Mouse (Mus musculus) retina, postnatal 1 day (tissue): ENCODE results near the gene Syap1.
"Not testable (repeated sequence)": the region's sequence is repeated elsewhere in the genome, so short reads cannot be mapped to it uniquely, and the experiment has no call there.

ENCODE experiments used
- DNase-seq: peaks from one replicate; pipeline ENCODE4 v3.0.0-alpha.2; 2012

The Syap1 gene

GRCm38 (mm10) chrX:162887931-162888511 lies at the start of gene Syap1:
Syap1 (minus strand) TSS chrX:162888447.
- peak; percentile 89 for DNase-seq

- no peak for DNase-seq
These were observed 43.2 kb upstream of the Syap1 start for GRCm38 (mm10) chrX:162931467-162931866.

GRCm38 (mm10) chrX:162921487-162922125 lies 33.4 kb upstream of the Syap1 start:
- DNase-seq: no peak

GRCm38 (mm10) chrX:162915697-162916096 lies 27.4 kb upstream of the Syap1 start:
- peak; percentile 62 for DNase-seq

GRCm38 (mm10) chrX:162913651-162914050 lies 25.4 kb upstream of the Syap1 start:
- no peak for DNase-seq

GRCm38 (mm10) chrX:162907554-162907953 lies 19.3 kb upstream of the Syap1 start:
- no peak for DNase-seq

- DNase-seq: peak; percentile 48
These were observed 13.9 kb upstream of the Syap1 start for GRCm38 (mm10) chrX:162902040-162902734.

- DNase-seq: peak; percentile 79
These were observed 13.3 kb upstream of the Syap1 start for GRCm38 (mm10) chrX:162901371-162902039.

- no peak for DNase-seq
These were observed 12.7 kb upstream of the Syap1 start, which contains the start of gene Ctps2 for GRCm38 (mm10) chrX:162900938-162901337. Ctps2 (plus strand) TSS chrX:162901238.

- DNase-seq: peak; percentile 51
These were observed 452 bp upstream of the Syap1 start for GRCm38 (mm10) chrX:162888575-162889223.

- no peak for DNase-seq
These were observed 10.0 kb downstream of the Syap1 start for GRCm38 (mm10) chrX:162878236-162878635.

- DNase-seq: no peak
These were observed 14.5 kb downstream of the Syap1 start for GRCm38 (mm10) chrX:162873761-162874160.

GRCm38 (mm10) chrX:162871734-162872517 lies 16.3 kb downstream of the Syap1 start:
- peak; percentile 30 for DNase-seq

GRCm38 (mm10) chrX:162868294-162868965 lies 19.8 kb downstream of the Syap1 start:
- DNase-seq: no peak

- no peak for DNase-seq
These were observed 39.6 kb downstream of the Syap1 start for GRCm38 (mm10) chrX:162848682-162849081.

GRCm38 (mm10) chrX:162845531-162845930 lies 42.7 kb downstream of the Syap1 start:
- no peak for DNase-seq

- DNase-seq: peak; percentile 1
These were observed 43.7 kb downstream of the Syap1 start for GRCm38 (mm10) chrX:162844447-162845100.

- DNase-seq: no peak
These were observed 56.1 kb downstream of the Syap1 start for GRCm38 (mm10) chrX:162832101-162832500.

GRCm38 (mm10) chrX:162831542-162831941 lies 56.7 kb downstream of the Syap1 start:
- no peak for DNase-seq

GRCm38 (mm10) chrX:162831036-162831435 lies 57.2 kb downstream of the Syap1 start:
- no peak for DNase-seq

GRCm38 (mm10) chrX:162830313-162830712 lies 57.9 kb downstream of the Syap1 start:
- not testable (repeated sequence) for DNase-seq
